Mouse (Mus musculus) CH12.LX (cell line): Measurements from ENCODE around the gene Cyp8b1. TPM values are rescaled to one million over a fixed set of nuclear protein-coding genes. Genes with fewer than 3 reads are reported as not detected.

ENCODE experiments used
- DNase-seq: peaks from one replicate; pipeline ENCODE4 v3.0.0-alpha.2; 2013; ENCODE audit errors: extremely low read depth
- H3K27ac ChIP-seq: 2 replicates; pipeline ENCODE4 v1.5.1; 2012; ENCODE audit warnings: low read depth, mild to moderate bottlenecking, control low read depth, moderate library complexity; ENCODE audit not compliant: insufficient read depth
- H3K27me3 ChIP-seq: replicated peaks from 2 replicates; pipeline ENCODE3; 2012; ENCODE audit warnings: inconsistent platforms
- H3K36me3 ChIP-seq, 2 experiments: replicated peaks in 1 of 2; 2 replicates each; pipeline versions ENCODE3 to v1.6.1; 2012; ENCODE audit warnings: inconsistent platforms in 1 of 2, low read length in 1 of 2, mild to moderate bottlenecking in 1 of 2, mixed read lengths in 1 of 2, moderate library complexity in 1 of 2; ENCODE audit not compliant: control insufficient read depth in 1 of 2, insufficient read depth in 1 of 2
- H3K4me1 ChIP-seq, 2 experiments: 2 replicates each; pipeline ENCODE4 v1.6.1; 2012; ENCODE audit warnings: inconsistent platforms in 1 of 2, moderate library complexity in 1 of 2; ENCODE audit not compliant: insufficient read depth in 2 of 2, control insufficient read depth in 1 of 2
- H3K4me2 ChIP-seq: 2 replicates; pipeline ENCODE4 v1.6.1; 2012; ENCODE audit warnings: low read depth, mild to moderate bottlenecking, control low read depth; ENCODE audit not compliant: poor library complexity, insufficient read depth, severe bottlenecking
- H3K4me3 ChIP-seq, 3 experiments: fragments of 150-350 bp in 1 of 3; sonication (generic) in 1 of 3; replicated peaks in 1 of 3; 2 replicates each; pipeline versions ENCODE3 to v1.5.1; 2011 to 2012; ENCODE audit warnings: low read depth in 2 of 3, low read length in 2 of 3, mild to moderate bottlenecking in 2 of 3, moderate library complexity in 2 of 3, control low read depth in 1 of 3, improper control_type of control experiment in 1 of 3, inconsistent platforms in 1 of 3, mixed read lengths in 1 of 3; ENCODE audit not compliant: poor library complexity in 1 of 3
- H3K79me2 ChIP-seq: replicated peaks from 2 replicates; pipeline ENCODE4 v1.6.1; 2012; ENCODE audit warnings: mild to moderate bottlenecking, moderate library complexity; ENCODE audit not compliant: control insufficient read depth, poor library complexity, insufficient read depth, severe bottlenecking; ENCODE audit errors: extremely low read depth
- H3K9ac ChIP-seq: 2 replicates; pipeline ENCODE4 v1.6.1; 2012; ENCODE audit warnings: low read depth, mild to moderate bottlenecking, control low read depth, moderate library complexity; ENCODE audit not compliant: insufficient read depth
- H3K9me3 ChIP-seq: replicated peaks from 2 replicates; pipeline ENCODE3; 2012; ENCODE audit warnings: low read length, inconsistent platforms, mixed read lengths
- BHLHE40 ChIP-seq: IDR thresholded peaks from 2 replicates; pipeline ENCODE4 v1.6.1; 2011; ENCODE audit warnings: mild to moderate bottlenecking, low read depth, low read length, improper control_type of control experiment
- CHD2 ChIP-seq: IDR thresholded peaks from 2 replicates; pipeline ENCODE4 v1.6.1; 2011; ENCODE audit warnings: low read length, improper control_type of control experiment
- ELF1 ChIP-seq: IDR thresholded peaks from 2 replicates; pipeline ENCODE4 v1.6.1; 2014; ENCODE audit warnings: low read depth, mild to moderate bottlenecking, inconsistent platforms, low read length, improper control_type of control experiment
- GABPA ChIP-seq: IDR thresholded peaks from 2 replicates; pipeline ENCODE4 v1.6.1; 2012; ENCODE audit warnings: low read depth, low read length, improper control_type of control experiment, inconsistent platforms; ENCODE audit not compliant: insufficient replicate concordance
- HCFC1 ChIP-seq: IDR thresholded peaks from 2 replicates; pipeline ENCODE4 v1.6.1; 2012; ENCODE audit warnings: low read depth, mild to moderate bottlenecking, inconsistent platforms, low read length, improper control_type of control experiment
- IRF4 ChIP-seq: IDR thresholded peaks from 2 replicates; pipeline ENCODE4 v1.6.1; 2014; ENCODE audit warnings: low read depth, mild to moderate bottlenecking, inconsistent platforms, low read length, improper control_type of control experiment
- JUND ChIP-seq: conservative IDR thresholded peaks from 2 replicates; pipeline ENCODE4 v1.6.1; 2011; ENCODE audit warnings: low read depth, low read length, improper control_type of control experiment
- KAT2A ChIP-seq: IDR thresholded peaks from 2 replicates; pipeline ENCODE4 v1.6.1; 2012; ENCODE audit warnings: low read length, improper control_type of control experiment, inconsistent platforms; ENCODE audit not compliant: insufficient replicate concordance
- MAFK ChIP-seq: IDR thresholded peaks from 2 replicates; pipeline ENCODE4 v1.6.1; 2011; ENCODE audit warnings: low read length, improper control_type of control experiment; ENCODE audit not compliant: insufficient replicate concordance
- MAZ ChIP-seq: IDR thresholded peaks from 2 replicates; pipeline ENCODE4 v1.6.1; 2012; ENCODE audit warnings: low read depth, mild to moderate bottlenecking, inconsistent platforms, low read length, improper control_type of control experiment, moderate library complexity
- MEF2A ChIP-seq: IDR thresholded peaks from 2 replicates; pipeline ENCODE4 v1.6.1; 2014; ENCODE audit warnings: low read depth, mild to moderate bottlenecking, inconsistent platforms, low read length, improper control_type of control experiment, borderline replicate concordance
- MXI1 ChIP-seq: IDR thresholded peaks from 2 replicates; pipeline ENCODE4 v1.6.1; 2011; ENCODE audit warnings: mild to moderate bottlenecking, low read depth, low read length, improper control_type of control experiment
- MYC ChIP-seq: IDR thresholded peaks from 2 replicates; pipeline ENCODE4 v1.6.1; 2011; ENCODE audit warnings: low read depth, mild to moderate bottlenecking, improper control_type of control experiment, low read length
- NRF1 ChIP-seq: IDR thresholded peaks from 2 replicates; pipeline ENCODE4 v1.6.1; 2014; ENCODE audit warnings: low read depth, mild to moderate bottlenecking, inconsistent platforms, low read length, improper control_type of control experiment, moderate library complexity
- PAX5 ChIP-seq: IDR thresholded peaks from 2 replicates; pipeline ENCODE4 v1.6.1; 2012; ENCODE audit warnings: low read length, inconsistent platforms, mixed read lengths
- POLR2A ChIP-seq: IDR thresholded peaks from 2 replicates; pipeline ENCODE4 v1.6.1; 2011; ENCODE audit warnings: low read depth, mild to moderate bottlenecking, improper control_type of control experiment, low read length
- POLR2AphosphoS2 ChIP-seq: IDR thresholded peaks from 2 replicates; pipeline ENCODE4 v1.6.1; 2011; ENCODE audit warnings: low read depth, low read length, improper control_type of control experiment
- RAD21 ChIP-seq: IDR thresholded peaks from 2 replicates; pipeline ENCODE4 v1.6.1; 2011; ENCODE audit warnings: low read depth, mild to moderate bottlenecking, low read length, improper control_type of control experiment, moderate library complexity
- TBP ChIP-seq: conservative IDR thresholded peaks from 2 replicates; pipeline ENCODE4 v1.6.1; 2011; ENCODE audit warnings: low read depth, low read length, improper control_type of control experiment
- TCF12 ChIP-seq: IDR thresholded peaks from 2 replicates; pipeline ENCODE4 v1.6.1; 2014; ENCODE audit warnings: low read depth, mild to moderate bottlenecking, inconsistent platforms, low read length, improper control_type of control experiment
- UBTF ChIP-seq: IDR thresholded peaks from 2 replicates; pipeline ENCODE4 v1.6.1; 2012; ENCODE audit warnings: low read depth, mild to moderate bottlenecking, inconsistent platforms, low read length, improper control_type of control experiment, moderate library complexity
- ZMIZ1 ChIP-seq: IDR thresholded peaks from 2 replicates; pipeline ENCODE4 v1.6.1; 2012; ENCODE audit warnings: low read depth, mild to moderate bottlenecking, inconsistent platforms, low read length, improper control_type of control experiment
- ZNF384 ChIP-seq: IDR thresholded peaks from 2 replicates; pipeline ENCODE4 v1.6.1; 2012; ENCODE audit warnings: low read depth, low read length, improper control_type of control experiment, inconsistent platforms
- dilution Hi-C: fragments of 300-500 bp; cut with MboI; formaldehyde crosslinking; loops from 2 replicates; pipeline ENCODE4 v1.14.3; 2020; ENCODE audit warnings: low sequenced_read_pairs; ENCODE audit not compliant: extremely low pct_unique_long_range_greater_than_20kb, extremely low pct_ligation_motif_present
- in situ Hi-C: fragments of 300-500 bp; cut with MboI; formaldehyde crosslinking; loops from 3 replicates; pipeline ENCODE4 v1.14.3; 2019; ENCODE audit warnings: low sequenced_read_pairs, low pct_ligation_motif_present, low pct_unique_long_range_greater_than_20kb, mixed read lengths
- polyA plus RNA-seq: library from polyadenylated mRNA; unstranded; fragments of >175 nt; gene quantifications from 2 replicates; pipeline ENCODE4 v1.2.1, GENCODE M21; 2012; ENCODE audit warnings: low read depth; ENCODE audit not compliant: insufficient read length
- total RNA-seq, 2 experiments: library from RNA; depleted of rRNA; stranded (reverse); fragments of 300-350 nt in 1 of 2; fragments of >200 nt in 1 of 2; gene quantifications; 2 replicates each; pipeline ENCODE4 v1.2.3; 2012 to 2014

Gene Cyp8b1
- total and polyA plus RNA-seq, 3 experiments = 0.27 TPM; not detected in 2

DNA sequence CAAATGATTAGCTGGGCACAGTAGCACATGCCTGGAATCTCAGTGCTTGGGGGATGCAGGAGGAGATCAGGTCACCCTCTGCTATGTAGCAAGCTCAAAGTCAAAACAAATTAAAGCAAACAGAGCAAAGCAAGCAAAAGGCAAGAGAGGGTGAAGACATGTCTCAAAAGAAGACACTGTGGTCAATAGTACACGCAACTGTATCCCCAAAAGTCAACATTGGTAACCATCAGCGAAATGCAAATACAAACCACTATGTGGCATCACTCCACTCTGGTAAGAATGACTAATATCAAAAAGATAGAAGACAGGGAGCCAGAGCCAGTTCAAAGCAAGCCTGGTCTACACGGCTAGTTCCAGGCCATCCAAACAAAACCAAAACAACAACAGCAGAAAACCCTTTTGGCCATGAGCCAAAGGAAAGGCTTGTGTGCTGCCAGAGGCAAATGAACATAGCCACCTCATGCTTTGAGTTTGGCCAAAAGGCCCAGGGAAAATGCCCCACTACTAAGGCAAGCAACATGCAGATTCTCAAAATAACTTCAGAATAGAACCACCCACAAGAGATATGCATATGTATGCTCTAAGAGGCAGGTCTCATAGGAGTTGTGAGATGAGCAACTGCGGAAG, 10.4 kb downstream of the Cyp8b1 start (continued):
- TF ChIP-seq MAFK (no peak), ZNF384 (no peak), TCF12 (peak; percentile 37; the same call in 1 of the 2 replicates), ZMIZ1 (no peak), MAZ (no peak), POLR2AphosphoS2 (no peak), NRF1 (no peak), RAD21 (no peak), MYC (no peak), BHLHE40 (no peak; the same call in 1 of the 2 replicates), KAT2A (no peak), CHD2 (no peak), UBTF (no peak), MEF2A (no peak), GABPA (no peak), PAX5 (no peak), HCFC1 (no peak), JUND (peak; percentile 45), TBP (no peak), MXI1 (no peak)

DNA sequence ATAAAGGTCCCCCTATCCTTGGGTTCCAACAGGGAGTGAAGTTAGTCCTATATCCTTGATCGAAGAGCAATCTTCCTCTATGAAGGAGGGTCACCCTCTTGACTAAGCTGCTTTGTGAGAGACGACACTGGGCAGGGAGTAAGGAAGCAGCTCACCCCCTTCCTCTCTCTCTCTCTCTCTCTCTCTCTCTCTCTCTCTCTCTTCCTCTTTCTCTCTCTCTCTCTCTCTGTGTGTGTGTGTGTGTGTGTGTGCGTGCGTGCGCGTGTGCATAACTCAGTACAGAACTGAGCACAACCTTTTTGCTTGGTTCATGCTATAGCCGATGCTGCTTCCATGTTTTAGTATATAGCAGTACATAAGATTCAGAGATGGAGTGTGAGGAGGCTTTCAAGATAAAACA, 11.2 kb downstream of the Cyp8b1 start:
- Histone ChIP-seq H3K4me3 (no peak overlapping the region), H3K36me3 (peaks cover 0 to 31% of the 10 kb centered on the region in 2 experiments), H3K79me2 (no peaks in the 10 kb centered on the region), H3K4me2 (peak overlapping the region; percentile 49; the same call in 1 of the 2 replicates), H3K9ac (0 out of 2 replicates have a peak overlapping the region, but pooled peaks have one; percentile 29), H3K27me3 (no peaks in the 10 kb centered on the region), H3K9me3 (no peaks in the 10 kb centered on the region), H3K4me1 (peaks cover 70 to 98% of the 10 kb centered on the region in 2 experiments), H3K27ac (peak overlapping the region; percentile 77)
- TF ChIP-seq ELF1 = 0 out of 2 replicates have a peak, but pooled peaks have one; percentile 13
- TF ChIP-seq BHLHE40 = peak; percentile 60
- 0 out of 2 replicates have a peak, but pooled peaks have one; percentile 36 for TF ChIP-seq NRF1
- no peak for TF ChIP-seq MAZ
- TF ChIP-seq MEF2A = peak; percentile 53; the same call in 1 of the 2 replicates
- TF ChIP-seq POLR2A = no peak
- peak; percentile 47; the same call in 1 of the 2 replicates for TF ChIP-seq IRF4
- no peak for TF ChIP-seq RAD21
- no peak for TF ChIP-seq CHD2
- TF ChIP-seq JUND = 0 out of 2 replicates have a peak, but pooled peaks have one; percentile 16
- dilution Hi-C loops = no loop called here
- in situ Hi-C loops = loop anchor here (5.0 kb wide), 1 partner anchor 32 kb away; no protein-coding TSS in a partner anchor
- no peak for DNase-seq
